Mouse (Mus musculus) skeletal muscle tissue, postnatal 0 days (tissue): ENCODE measurements around the gene Emc8. TPM values are rescaled to one million over a fixed set of nuclear protein-coding genes. Genes with fewer than 3 reads are reported as not detected.

Experiments
- polyA plus RNA-seq: library from polyadenylated mRNA; unstranded; fragments of >200 nt; fragmentation: Nextera tagmentation; extraction: Ambion mirVana; gene quantifications from 2 replicates; pipeline ENCODE4 v1.2.1, GENCODE M21; 2015

The Emc8 gene
- 111 and 124 TPM in 2 replicates for polyA plus RNA-seq

DNA sequence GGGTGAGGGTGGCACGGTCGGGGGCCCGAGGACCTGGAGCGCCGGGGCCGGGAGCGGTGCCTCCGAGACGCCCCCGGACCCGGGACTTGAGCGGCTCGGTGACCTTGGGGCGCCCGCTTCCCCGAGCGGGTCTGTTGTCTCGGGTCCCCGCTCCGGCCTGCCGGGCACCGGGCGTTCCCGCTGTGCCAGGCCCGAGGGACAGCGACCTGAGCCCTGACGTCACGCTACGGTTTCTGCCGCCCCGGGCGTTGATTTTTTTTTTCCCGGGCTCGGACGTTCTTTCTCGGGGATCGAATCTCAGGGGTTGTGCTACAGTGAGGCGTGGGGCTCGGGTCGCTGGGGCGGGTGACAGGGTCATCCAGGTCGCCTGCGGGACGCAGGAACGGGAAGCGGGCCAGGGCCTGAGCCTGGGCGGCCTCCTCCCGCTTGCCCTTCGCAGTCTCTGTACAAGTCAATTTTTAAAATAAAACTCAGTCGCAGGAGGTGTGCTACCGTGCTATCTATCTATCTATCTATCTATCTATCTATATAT, at the start of gene Emc8:
TSS of gene Emc8 (minus strand) at position 200 of the 532 bp plus-strand sequence.

DNA sequence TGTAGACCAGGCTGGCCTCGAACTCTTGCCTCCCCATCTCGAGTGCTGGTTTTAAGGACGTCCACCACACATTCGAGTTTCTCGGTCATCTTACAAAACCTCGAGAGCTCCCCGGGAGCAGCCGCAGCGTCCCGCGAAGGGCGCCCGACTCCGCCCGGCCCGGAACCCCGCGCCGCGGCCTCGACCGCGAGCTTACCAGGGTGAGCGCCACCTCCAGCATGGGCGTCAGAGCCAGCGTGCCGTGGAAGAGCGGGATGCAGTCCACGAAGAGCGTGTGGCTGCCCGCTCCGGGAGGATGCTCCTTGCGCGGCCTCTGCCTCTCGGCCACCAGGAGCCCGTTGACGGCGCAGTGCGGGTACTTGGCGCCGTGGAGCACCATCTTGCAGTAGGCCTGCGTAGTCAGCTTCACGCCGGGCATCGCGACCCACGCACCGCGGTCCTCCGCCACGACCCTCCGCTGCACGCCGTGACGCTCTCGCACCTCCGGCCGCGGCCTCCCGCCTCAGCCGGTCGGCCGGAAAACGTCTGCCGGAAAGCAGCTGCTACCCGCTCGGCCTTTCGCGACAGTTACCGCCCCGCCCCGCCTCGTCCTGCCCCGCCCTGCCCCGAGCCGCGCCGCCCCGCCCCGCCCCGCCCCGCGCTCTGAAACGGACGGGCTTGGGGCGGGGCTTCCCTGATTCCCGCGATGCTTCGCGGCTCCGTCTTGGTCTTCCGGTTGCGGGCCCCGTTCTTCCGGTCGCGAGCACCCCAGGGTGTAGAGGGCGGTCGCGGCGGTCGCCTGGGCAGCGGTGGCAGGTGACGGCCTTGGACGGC, 606 bp downstream of the Emc8 start, which contains the start of the genes Gm27021 and Cox4i1:
TSS of gene Gm27021 (minus strand) at position 519 of the 813 bp plus-strand sequence.
TSS of gene Cox4i1 (plus strand) at position 662 of the 813 bp plus-strand sequence.

DNA sequence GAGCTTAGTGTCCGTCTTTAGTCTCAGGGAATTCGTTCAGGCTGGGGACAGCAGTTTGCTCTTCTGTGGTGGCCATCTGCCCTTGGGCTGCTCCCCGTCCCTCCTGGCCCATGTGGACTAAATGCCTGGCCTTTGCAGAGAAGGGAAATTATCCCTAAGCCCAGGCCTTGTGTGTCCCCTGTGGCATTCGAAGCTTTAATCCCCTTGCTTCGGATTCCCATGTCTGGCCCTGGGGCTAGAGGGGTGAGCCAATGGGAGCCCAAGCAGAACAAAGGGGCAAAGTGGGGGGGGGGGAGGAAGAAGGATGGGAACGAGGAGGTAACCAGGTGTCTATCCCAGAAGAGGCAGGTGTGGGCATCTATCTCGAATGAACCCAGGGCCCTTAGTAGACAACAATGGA, 20.8 kb downstream of the Emc8 start, which contains the start of gene 1190005I06Rik:
TSS of gene 1190005I06Rik (minus strand) at position 101 of the 400 bp plus-strand sequence.

Other genes starting within 250 kb of the Emc8 start
- gene Gins2, start 79.3 kb downstream of the Emc8 start, polyA plus RNA-seq, result 16.5 and 22.2 TPM in 2 replicates
- 2.5 and 10.3 TPM in 2 replicates for gene 1190005I06Rik, start 20.9 kb downstream of the Emc8 start, polyA plus RNA-seq
- gene Gm27021, start 494 bp downstream of the Emc8 start, polyA plus RNA-seq, result 0.73 and 4.4 TPM in 2 replicates
- gene Cox4i1, start 351 bp downstream of the Emc8 start, polyA plus RNA-seq, result 2,026 and 2,053 TPM in 2 replicates
- 4.7 and 6.5 TPM in 2 replicates for gene Irf8, start 67.8 kb upstream of the Emc8 start, polyA plus RNA-seq